Mouse (Mus musculus) MEL (cell line): ENCODE measurements around the gene Nupl2. TPM values are rescaled to one million over a fixed set of nuclear protein-coding genes. Genes with fewer than 3 reads are reported as not detected.

ENCODE experiments used
- DNase-seq: peaks from one replicate; pipeline ENCODE4 v3.0.0; 2011; ENCODE audit warnings: low read depth, low spot score
- H3K27ac ChIP-seq: 2 replicates; pipeline ENCODE4 v1.5.1; 2012; ENCODE audit warnings: low read depth, mild to moderate bottlenecking, control low read depth, low read length, moderate library complexity; ENCODE audit not compliant: control insufficient read depth
- H3K27me3 ChIP-seq, 2 experiments: fragments of 150-350 bp in 1 of 2; sonication (generic) in 1 of 2; 2 replicates each; pipeline ENCODE4 v1.6.1; 2012; ENCODE audit warnings: low read length in 2 of 2, mild to moderate bottlenecking in 2 of 2, improper control_type of control experiment in 1 of 2, moderate library complexity in 1 of 2; ENCODE audit not compliant: insufficient read depth in 2 of 2, control insufficient read depth in 1 of 2
- H3K36me3 ChIP-seq, 2 experiments: 2 replicates each; pipeline ENCODE4 v1.6.1; 2012 to 2014; ENCODE audit warnings: low read length in 2 of 2, improper control_type of control experiment in 1 of 2, inconsistent platforms in 1 of 2, mild to moderate bottlenecking in 1 of 2; ENCODE audit not compliant: insufficient read depth in 2 of 2, control insufficient read depth in 1 of 2
- H3K4me1 ChIP-seq, 2 experiments: fragments of 150-350 bp in 1 of 2; sonication (generic) in 1 of 2; 2 replicates each; pipeline ENCODE4 v1.6.1; 2012; ENCODE audit warnings: low read length in 2 of 2, improper control_type of control experiment in 1 of 2, mild to moderate bottlenecking in 1 of 2; ENCODE audit not compliant: insufficient read depth in 2 of 2, control insufficient read depth in 1 of 2
- H3K4me3 ChIP-seq, 2 experiments: fragments of 150-350 bp in 1 of 2; sonication (generic) in 1 of 2; 2 replicates each; pipeline ENCODE4 v1.5.1; 2012; ENCODE audit warnings: low read depth in 2 of 2, low read length in 2 of 2, mild to moderate bottlenecking in 2 of 2, moderate library complexity in 2 of 2, control low read depth in 1 of 2, improper control_type of control experiment in 1 of 2; ENCODE audit not compliant: control insufficient read depth in 1 of 2, insufficient read depth in 1 of 2
- H3K79me2 ChIP-seq: 2 replicates; pipeline ENCODE4 v1.6.1; 2012; ENCODE audit warnings: mild to moderate bottlenecking, low read length, moderate library complexity; ENCODE audit not compliant: control insufficient read depth, poor library complexity, insufficient read depth
- H3K9ac ChIP-seq: 2 replicates; pipeline ENCODE4 v1.6.1; 2012; ENCODE audit warnings: low read depth, mild to moderate bottlenecking, control low read depth, low read length, moderate library complexity; ENCODE audit not compliant: control insufficient read depth, poor library complexity, severe bottlenecking
- H3K9me3 ChIP-seq: fragments of 150-350 bp; sonication (generic); replicated peaks from 2 replicates; pipeline ENCODE4 v1.6.1; 2012; ENCODE audit warnings: mild to moderate bottlenecking, low read length, improper control_type of control experiment, moderate library complexity; ENCODE audit not compliant: insufficient read depth
- BHLHE40 ChIP-seq: IDR thresholded peaks from 2 replicates; pipeline ENCODE4 v1.6.1; 2012; ENCODE audit warnings: low read depth, mild to moderate bottlenecking, inconsistent platforms, low read length, improper control_type of control experiment, borderline replicate concordance
- CTCF ChIP-seq, 3 experiments: IDR thresholded peaks in 2 of 3; conservative IDR thresholded peaks in 1 of 3; 2 replicates each; pipeline ENCODE4 v1.5.1; 2011 to 2012; ENCODE audit warnings: low read length in 3 of 3, low read depth in 2 of 3, mild to moderate bottlenecking in 2 of 3, improper control_type of control experiment in 1 of 3, inconsistent platforms in 1 of 3, mixed read lengths in 1 of 3, moderate library complexity in 1 of 3; ENCODE audit not compliant: control insufficient read depth in 1 of 3, insufficient read depth in 1 of 3, poor library complexity in 1 of 3, severe bottlenecking in 1 of 3
- GATA1 ChIP-seq: IDR thresholded peaks from 2 replicates; pipeline ENCODE4 v1.6.1; 2011; ENCODE audit warnings: low read depth, low read length, improper control_type of control experiment
- MAFK ChIP-seq: IDR thresholded peaks from 2 replicates; pipeline ENCODE4 v1.6.1; 2011; ENCODE audit warnings: low read depth, mild to moderate bottlenecking, low read length, improper control_type of control experiment, borderline replicate concordance
- MAZ ChIP-seq: IDR thresholded peaks from 2 replicates; pipeline ENCODE4 v1.6.1; 2012; ENCODE audit warnings: low read depth, mild to moderate bottlenecking, inconsistent platforms, low read length, improper control_type of control experiment
- MEF2A ChIP-seq: IDR thresholded peaks from 2 replicates; pipeline ENCODE4 v1.6.1; 2014; ENCODE audit warnings: low read depth, mild to moderate bottlenecking, inconsistent platforms, low read length, improper control_type of control experiment; ENCODE audit not compliant: poor library complexity, insufficient replicate concordance, severe bottlenecking; ENCODE audit errors: extremely low read depth
- NELFE ChIP-seq: IDR thresholded peaks from 2 replicates; pipeline ENCODE4 v1.6.1; 2011; ENCODE audit warnings: low read depth, low read length, improper control_type of control experiment
- POLR2A ChIP-seq, 2 experiments: IDR thresholded peaks; 2 replicates each; pipeline ENCODE4 v1.6.1; 2011 to 2012; ENCODE audit warnings: low read length in 2 of 2, mild to moderate bottlenecking in 2 of 2, control low read depth in 1 of 2, improper control_type of control experiment in 1 of 2, low read depth in 1 of 2, moderate library complexity in 1 of 2; ENCODE audit not compliant: control insufficient read depth in 1 of 2, insufficient read depth in 1 of 2, poor library complexity in 1 of 2
- RAD21 ChIP-seq: IDR thresholded peaks from 2 replicates; pipeline ENCODE4 v1.6.1; 2011; ENCODE audit warnings: mild to moderate bottlenecking, low read depth, low read length, improper control_type of control experiment
- RCOR1 ChIP-seq: IDR thresholded peaks from 2 replicates; pipeline ENCODE4 v1.6.1; 2012; ENCODE audit warnings: low read depth, mild to moderate bottlenecking, inconsistent platforms, low read length, improper control_type of control experiment
- SMC3 ChIP-seq: IDR thresholded peaks from 2 replicates; pipeline ENCODE4 v1.6.1; 2011; ENCODE audit warnings: low read depth, low read length, improper control_type of control experiment
- TCF12 ChIP-seq: IDR thresholded peaks from 2 replicates; pipeline ENCODE4 v1.6.1; 2014; ENCODE audit warnings: low read depth, mild to moderate bottlenecking, inconsistent platforms, low read length, improper control_type of control experiment, moderate library complexity
- USF1 ChIP-seq: IDR thresholded peaks from 2 replicates; pipeline ENCODE4 v1.6.1; 2014; ENCODE audit warnings: low read depth, mild to moderate bottlenecking, inconsistent platforms, low read length, improper control_type of control experiment, moderate library complexity
- ZC3H11A ChIP-seq: IDR thresholded peaks from 2 replicates; pipeline ENCODE4 v1.6.1; 2012; ENCODE audit warnings: low read depth, mild to moderate bottlenecking, inconsistent platforms, low read length, improper control_type of control experiment
- polyA plus RNA-seq, 2 experiments: library from polyadenylated mRNA; stranded (reverse) in 1 of 2; unstranded in 1 of 2; fragments of >175 nt in 1 of 2; fragments of >200 nt in 1 of 2; gene quantifications; 2 replicates each; pipeline versions ENCODE4 v1.2.1 to v1.2.4; 2012; ENCODE audit warnings: low replicate concordance in 2 of 2, low read depth in 1 of 2; ENCODE audit not compliant: insufficient read length in 2 of 2, insufficient read depth in 1 of 2, missing spikeins in 1 of 2
- total RNA-seq: library from RNA; depleted of rRNA; stranded (reverse); fragments of 300-350 nt; gene quantifications from 2 replicates; pipeline ENCODE4 v1.2.3, GENCODE M21; 2012

Gene Nupl2
- total and polyA plus RNA-seq, 3 experiments, result 13.8 to 121 (median 23.1) TPM

GRCm38 (mm10) chr5:24156774-24157173 lies 8.0 kb upstream of the Nupl2 start:
- Histone ChIP-seq H3K27ac (no peak overlapping the region), H3K36me3 (peaks cover 0 to 3% of the 10 kb centered on the region in 2 experiments; a peak in 2 of 4 replicates), H3K27me3 (no peaks in the 10 kb centered on the region), H3K4me1 (no peaks in the 10 kb centered on the region), H3K4me3 (no peak overlapping the region), H3K9me3 (no peaks in the 10 kb centered on the region), H3K79me2 (no peaks in the 10 kb centered on the region), H3K9ac (no peak overlapping the region)
- TF ChIP-seq MEF2A (no peak), MAFK (peak; percentile 72)
- no peak for DNase-seq

- H3K4me1 ChIP-seq, result peaks cover 4 to 7% of the 10 kb centered on the region in 2 experiments
- H3K9me3 ChIP-seq, result no peaks in the 10 kb centered on the region
- H3K4me3 ChIP-seq, result no peak overlapping the region
- H3K36me3 ChIP-seq, result peaks cover 11% of the 10 kb centered on the region in 2 experiments
- no peak overlapping the region for H3K27ac ChIP-seq
- H3K27me3 ChIP-seq, result no peaks in the 10 kb centered on the region
- H3K9ac ChIP-seq, result no peak overlapping the region
- TF ChIP-seq RAD21 (peak; percentile 32), RCOR1 (no peak), MAZ (no peak), SMC3 (peak; percentile 25), CTCF (IDR thresholded peaks at IDR 0.05 in 2 of 3, conservative IDR thresholded peaks at IDR 0.05 in 1 of 3; ENCODE audit: control insufficient read depth in 1 of 3, insufficient read depth in 1 of 3, low read depth in 2 of 3, low read length in 3 of 3, poor library complexity in 1 of 3, severe bottlenecking in 1 of 3) (peak in 2 of 3 experiments; percentile 32; a peak in 4 of 6 replicates)
- TF ChIP-seq, all 39 proteins: peak for 3
- no peak for DNase-seq
- H3K79me2 ChIP-seq, result peaks cover 10% of the 10 kb centered on the region
These were observed 2.5 kb downstream of the Nupl2 start for GRCm38 (mm10) chr5:24167263-24167662.

- Histone ChIP-seq H3K9ac (no peak overlapping the region), H3K79me2 (peaks cover 8% of the 10 kb centered on the region), H3K4me1 (peaks cover 4 to 7% of the 10 kb centered on the region in 2 experiments), H3K27me3 (no peaks in the 10 kb centered on the region), H3K36me3 (peaks cover 6 to 11% of the 10 kb centered on the region in 2 experiments), H3K4me3 (no peak overlapping the region), H3K27ac (no peak overlapping the region), H3K9me3 (no peaks in the 10 kb centered on the region)
- no peak for DNase-seq
- TF ChIP-seq GATA1, result no peak
These were observed 5.1 kb downstream of the Nupl2 start for GRCm38 (mm10) chr5:24169881-24170280.

- DNase-seq, result no peak
- no peaks in the 10 kb centered on the region for H3K27me3 ChIP-seq
- H3K36me3 ChIP-seq, result peaks cover 0 to 11% of the 10 kb centered on the region in 2 experiments; a peak in 2 of 4 replicates
- TF ChIP-seq ZC3H11A, result no peak
- no peak for TF ChIP-seq NELFE
- TF ChIP-seq SMC3, result no peak
- no peak for TF ChIP-seq USF1
- TF ChIP-seq BHLHE40, result no peak
- no peak for TF ChIP-seq POLR2A (IDR thresholded peaks at IDR 0.05; ENCODE audit: control insufficient read depth in 1 of 2, insufficient read depth in 1 of 2, low read depth in 1 of 2, low read length in 2 of 2, poor library complexity in 1 of 2)
- TF ChIP-seq TCF12, result no peak
- H3K4me1 ChIP-seq, result no peaks in the 10 kb centered on the region
- H3K9ac ChIP-seq, result no peak overlapping the region
- no peak overlapping the region for H3K27ac ChIP-seq
- H3K79me2 ChIP-seq, result no peaks in the 10 kb centered on the region
- no peak overlapping the region for H3K4me3 ChIP-seq
- no peaks in the 10 kb centered on the region for H3K9me3 ChIP-seq
These were observed 7.3 kb downstream of the Nupl2 start for GRCm38 (mm10) chr5:24172092-24172491.
